ENCODE assay signal across 21 mouse cellular contexts in genomic region chr11:32298532-32298918, GRCm38 (mm10). TPM values are rescaled to one million over a fixed set of nuclear protein-coding genes. Genes with fewer than 3 reads are reported as not detected.
"Had no signal": no experiment of that assay in that cellular context is flagged by ENCODE, and none has a peak within 500 bp of the region (broad histone marks: within the 10 kb centered on the region; RNA-seq: fewer than 3 reads in every experiment).

No protein-coding gene starts in this region.

- DNase-seq: kidney, adult 8-10 months; kidney, postnatal 36 days; layer of hippocampus, adult 9-11 months; layer of hippocampus, postnatal 36 days; lung, embryonic 14.5 days; lung, postnatal 10 days; lung, postnatal 4 days; right cerebral cortex, postnatal 14 days; thymus, adult 18-20 months; thymus, postnatal 14 days had no signal

- H3K9me3 ChIP-seq: limb, embryonic 15.5 days; midbrain, embryonic 10.5 days; midbrain, embryonic 15.5 days; neural tube, embryonic 13.5 days had no signal

- H3K36me3 ChIP-seq: limb, embryonic 15.5 days; midbrain, embryonic 10.5 days; midbrain, embryonic 15.5 days; neural tube, embryonic 13.5 days had no signal

- H3K27me3 ChIP-seq: midbrain, embryonic 15.5 days had no signal

- ATAC-seq: inflammation-experienced regulatory T-cells, adult 6 months; midbrain, embryonic 15.5 days had no signal

- H3K9ac ChIP-seq: limb, embryonic 15.5 days; lung, embryonic 14.5 days; midbrain, embryonic 15.5 days; neural tube, embryonic 13.5 days had no signal

- H3K4me3 ChIP-seq: limb, embryonic 15.5 days; midbrain, embryonic 10.5 days; midbrain, embryonic 15.5 days; neural tube, embryonic 13.5 days had no signal

- H3K4me2 ChIP-seq: limb, embryonic 15.5 days; lung, embryonic 14.5 days; midbrain, embryonic 15.5 days; neural tube, embryonic 13.5 days had no signal

- H3K4me1 ChIP-seq: limb, embryonic 15.5 days; midbrain, embryonic 15.5 days; neural tube, embryonic 13.5 days had no signal

- H3K27ac ChIP-seq: limb, embryonic 15.5 days; midbrain, embryonic 10.5 days; midbrain, embryonic 15.5 days; neural tube, embryonic 13.5 days; stomach, postnatal 0 days had no signal

RNA-seq across cellular contexts. Expression of gene Hbq1a, which starts 1.3 kb away (rescaled TPM):
- total RNA-seq: megakaryocyte, adult 5-6 weeks had no signal
- polyA plus RNA-seq: inflammation-experienced regulatory T-cells, adult 6 months; limb, embryonic 11.5 days; midbrain, embryonic 10.5 days; stomach, postnatal 0 days had no signal

RNA-seq across cellular contexts. Expression of gene Hbq1b, which starts 11.8 kb away (rescaled TPM):
- total RNA-seq: megakaryocyte, adult 5-6 weeks had no signal
- polyA plus RNA-seq: inflammation-experienced regulatory T-cells, adult 6 months had no signal

RNA-seq across cellular contexts. Expression of gene Hba-x, which starts 22.3 kb away (rescaled TPM):
- total RNA-seq: layer of hippocampus, adult 18-20 months; layer of hippocampus, postnatal 36 days; left cerebral cortex, adult 8-10 months; left cerebral cortex, postnatal 25 days; megakaryocyte, adult 5-6 weeks had no signal
- polyA plus RNA-seq: inflammation-experienced regulatory T-cells, adult 6 months had no signal
